Mouse (Mus musculus) liver, embryonic 13.5 days (tissue): ENCODE data around the gene Fcgr3. TPM values are rescaled to one million over a fixed set of nuclear protein-coding genes. Genes with fewer than 3 reads are reported as not detected.
A peak's percentile ranks its signal among the peaks of the same experiment; 100 is the strongest.
"Not testable (repeated sequence)": the region's sequence is repeated elsewhere in the genome, so short reads cannot be mapped to it uniquely, and the experiment has no call there.

Source experiments
- ATAC-seq: fragments of 200-750 bp; cut with Nextera tagmentation; 2 replicates; pipeline ENCODE4 v1.8.0; 2017; ENCODE audit warnings: low read depth, mild to moderate bottlenecking, moderate number of reproducible peaks, moderate library complexity
- DNase-seq: peaks from one replicate; pipeline ENCODE4 v3.0.0; 2022
- H3K27ac ChIP-seq: fragments of 300-500 bp; sonication (generic); 2 replicates; pipeline ENCODE4 v1.5.1; 2015; ENCODE audit warnings: moderate library complexity, mild to moderate bottlenecking, inconsistent platforms
- H3K27me3 ChIP-seq: fragments of 300-500 bp; sonication (generic); 2 replicates; pipeline ENCODE4 v1.6.1; 2015; ENCODE audit warnings: mild to moderate bottlenecking, inconsistent platforms
- H3K36me3 ChIP-seq: fragments of 300-500 bp; sonication (generic); 2 replicates; pipeline ENCODE4 v1.6.1; 2015; ENCODE audit warnings: mild to moderate bottlenecking, inconsistent platforms
- H3K4me1 ChIP-seq: fragments of 300-500 bp; sonication (generic); replicated peaks from 2 replicates; pipeline ENCODE4 v1.6.1; 2015; ENCODE audit warnings: inconsistent platforms
- H3K4me2 ChIP-seq: fragments of 300-500 bp; sonication (generic); 2 replicates; pipeline ENCODE4 v1.6.1; 2015; ENCODE audit warnings: inconsistent platforms, mild to moderate bottlenecking, moderate library complexity
- H3K4me3 ChIP-seq: fragments of 300-500 bp; sonication (generic); replicated peaks from 2 replicates; pipeline ENCODE4 v1.5.1; 2015; ENCODE audit warnings: mild to moderate bottlenecking, inconsistent platforms
- H3K9ac ChIP-seq: fragments of 300-500 bp; sonication (generic); 2 replicates; pipeline ENCODE4 v1.6.1; 2015; ENCODE audit warnings: mild to moderate bottlenecking, inconsistent platforms
- H3K9me3 ChIP-seq: fragments of 300-500 bp; sonication (generic); replicated peaks from 2 replicates; pipeline ENCODE4 v1.6.1; 2016; ENCODE audit warnings: inconsistent platforms
- WGBS: fragments of 180-500 bp; shearing (Covaris S2); methylation state at CpG from one replicate; pipeline ENCODE4 v1.1.7; 2015; ENCODE audit not compliant: insufficient replicate concordance; 5-methylcytosine and 5-hydroxymethylcytosine counted together
- polyA plus RNA-seq: library from polyadenylated mRNA; unstranded; fragments of >200 nt; fragmentation: Nextera tagmentation; extraction: Ambion mirVana; gene quantifications from 2 replicates; pipeline ENCODE4 v1.2.1, GENCODE M21; 2015

Gene Fcgr3
- polyA plus RNA-seq, 1 experiment from 2014 or later = 17.9 TPM

- Histone ChIP-seq H3K4me2 (0 out of 2 replicates have a peak overlapping the region, but pooled peaks have one; percentile 21), H3K27me3 (peaks cover 45% of the 10 kb centered on the region)
- peak; percentile 77 for ATAC-seq
- not testable (repeated sequence) for H3K4me1 ChIP-seq, H3K36me3 ChIP-seq, H3K4me3 ChIP-seq, H3K27ac ChIP-seq, DNase-seq, H3K9ac ChIP-seq, H3K9me3 ChIP-seq
- 25% methylated on average over 12 of the region's 17 CpGs for WGBS
Observed at GRCm38 (mm10) chr1:171081512-171082231, 16.9 kb upstream of the Fcgr3 start.

- H3K4me3 ChIP-seq = not testable (repeated sequence)
- WGBS = no CpG with 5 or more reads among the region's 43 CpGs
Observed at GRCm38 (mm10) chr1:171079825-171080224, 15.1 kb upstream of the Fcgr3 start.

GRCm38 (mm10) chr1:171079345-171079744 is 14.6 kb upstream of the Fcgr3 start:
- not testable (repeated sequence) for H3K4me1 ChIP-seq, H3K4me3 ChIP-seq, DNase-seq, H3K9ac ChIP-seq, H3K4me2 ChIP-seq, H3K27ac ChIP-seq, H3K9me3 ChIP-seq, H3K36me3 ChIP-seq
- 0% methylated on average over 1 of the region's 35 CpGs for WGBS
- peaks cover 34% of the 10 kb centered on the region for H3K27me3 ChIP-seq
- ATAC-seq = peak; percentile 74

More at GRCm38 (mm10) chr1:171079825-171080224, 15.1 kb upstream of the Fcgr3 start:
- not testable (repeated sequence) for H3K27ac ChIP-seq, H3K4me2 ChIP-seq, H3K4me1 ChIP-seq, H3K9me3 ChIP-seq, H3K36me3 ChIP-seq, DNase-seq, H3K9ac ChIP-seq
- ATAC-seq = peak; percentile 56
- H3K27me3 ChIP-seq = peaks cover 36% of the 10 kb centered on the region

GRCm38 (mm10) chr1:171078419-171078818 is 13.7 kb upstream of the Fcgr3 start:
- Histone ChIP-seq H3K4me2 (peak overlapping the region; percentile 38), H3K4me3 (peak overlapping the region; percentile 35), H3K27me3 (peaks cover 42% of the 10 kb centered on the region)
- H3K4me1 ChIP-seq, DNase-seq, H3K27ac ChIP-seq, H3K9me3 ChIP-seq, H3K9ac ChIP-seq, H3K36me3 ChIP-seq, ATAC-seq: not testable (repeated sequence)
- 19% methylated on average over 12 of the region's 12 CpGs for WGBS

GRCm38 (mm10) chr1:171077955-171078354 is 13.2 kb upstream of the Fcgr3 start:
- not testable (repeated sequence) for H3K9ac ChIP-seq, H3K27ac ChIP-seq, H3K9me3 ChIP-seq, H3K4me3 ChIP-seq, DNase-seq, H3K4me1 ChIP-seq, H3K36me3 ChIP-seq, ATAC-seq
- 5% methylated on average over 19 of the region's 27 CpGs for WGBS
- 0 out of 2 replicates have a peak overlapping the region, but pooled peaks have one; percentile 36 for H3K4me2 ChIP-seq
- H3K27me3 ChIP-seq = peaks cover 42% of the 10 kb centered on the region

- H3K4me2 ChIP-seq, H3K9ac ChIP-seq, H3K36me3 ChIP-seq, H3K9me3 ChIP-seq, H3K4me1 ChIP-seq, H3K4me3 ChIP-seq, DNase-seq, H3K27ac ChIP-seq, ATAC-seq: not testable (repeated sequence)
- WGBS = 33% methylated on average over 5 of the region's 5 CpGs
- peaks cover 42% of the 10 kb centered on the region for H3K27me3 ChIP-seq
Observed at GRCm38 (mm10) chr1:171077192-171077591, 12.5 kb upstream of the Fcgr3 start.

GRCm38 (mm10) chr1:171076176-171076575 is 11.4 kb upstream of the Fcgr3 start:
- not testable (repeated sequence) for H3K4me2 ChIP-seq, DNase-seq, H3K27ac ChIP-seq, ATAC-seq, H3K4me3 ChIP-seq, H3K4me1 ChIP-seq, H3K9me3 ChIP-seq, H3K9ac ChIP-seq, H3K36me3 ChIP-seq
- 71% methylated on average over 5 of the region's 5 CpGs for WGBS
- peaks cover 37% of the 10 kb centered on the region for H3K27me3 ChIP-seq

GRCm38 (mm10) chr1:171074283-171074682 is 9.5 kb upstream of the Fcgr3 start:
- H3K27me3 ChIP-seq = peaks cover 51% of the 10 kb centered on the region
- 9% methylated on average over 5 of the region's 10 CpGs for WGBS
- not testable (repeated sequence) for H3K4me3 ChIP-seq, H3K4me1 ChIP-seq, H3K9ac ChIP-seq, H3K9me3 ChIP-seq, H3K27ac ChIP-seq, H3K36me3 ChIP-seq, H3K4me2 ChIP-seq
- peak; percentile 43 for DNase-seq
- ATAC-seq = peak; percentile 76

- peaks cover 38% of the 10 kb centered on the region for H3K27me3 ChIP-seq
- no CpG with 5 or more reads among the region's 45 CpGs for WGBS
- not testable (repeated sequence) for H3K4me3 ChIP-seq, H3K4me1 ChIP-seq, H3K36me3 ChIP-seq, H3K9me3 ChIP-seq, H3K4me2 ChIP-seq, DNase-seq, H3K27ac ChIP-seq, H3K9ac ChIP-seq
- ATAC-seq = peak; percentile 57
Observed at GRCm38 (mm10) chr1:171072217-171072616, 7.5 kb upstream of the Fcgr3 start.

GRCm38 (mm10) chr1:171071726-171072125 is 7.0 kb upstream of the Fcgr3 start:
- not testable (repeated sequence) for H3K36me3 ChIP-seq, H3K9me3 ChIP-seq, H3K9ac ChIP-seq, H3K27ac ChIP-seq, DNase-seq, H3K4me2 ChIP-seq, H3K4me3 ChIP-seq, H3K4me1 ChIP-seq
- 0% methylated on average over 1 of the region's 35 CpGs for WGBS
- H3K27me3 ChIP-seq = peaks cover 35% of the 10 kb centered on the region
- peak; percentile 73 for ATAC-seq

- not testable (repeated sequence) for ATAC-seq, H3K4me2 ChIP-seq, H3K9ac ChIP-seq, DNase-seq, H3K27ac ChIP-seq, H3K4me1 ChIP-seq, H3K36me3 ChIP-seq, H3K4me3 ChIP-seq, H3K9me3 ChIP-seq
- WGBS = 20% methylated on average over 14 of the region's 16 CpGs
- H3K27me3 ChIP-seq = peaks cover 36% of the 10 kb centered on the region
Observed at GRCm38 (mm10) chr1:171070879-171071278, 6.1 kb upstream of the Fcgr3 start.

- H3K4me2 ChIP-seq, DNase-seq, H3K9ac ChIP-seq, H3K9me3 ChIP-seq, H3K36me3 ChIP-seq, H3K4me1 ChIP-seq, H3K27ac ChIP-seq, H3K4me3 ChIP-seq, ATAC-seq: not testable (repeated sequence)
- H3K27me3 ChIP-seq = peaks cover 43% of the 10 kb centered on the region
- WGBS = 48% methylated on average over 3 of the region's 3 CpGs
Observed at GRCm38 (mm10) chr1:171069508-171069907, 4.8 kb upstream of the Fcgr3 start.
